Mouse (Mus musculus) CH12.LX (cell line): Measurements from ENCODE around the gene Ttc29. TPM values are rescaled to one million over a fixed set of nuclear protein-coding genes. Genes with fewer than 3 reads are reported as not detected.

ENCODE experiments used
- DNase-seq: peaks from one replicate; pipeline ENCODE4 v3.0.0-alpha.2; 2013; ENCODE audit errors: extremely low read depth
- H3K27ac ChIP-seq: 2 replicates; pipeline ENCODE4 v1.5.1; 2012; ENCODE audit warnings: low read depth, mild to moderate bottlenecking, control low read depth, moderate library complexity; ENCODE audit not compliant: insufficient read depth
- H3K27me3 ChIP-seq: replicated peaks from 2 replicates; pipeline ENCODE3; 2012; ENCODE audit warnings: inconsistent platforms
- H3K36me3 ChIP-seq, 2 experiments: replicated peaks in 1 of 2; 2 replicates each; pipeline versions ENCODE3 to v1.6.1; 2012; ENCODE audit warnings: inconsistent platforms in 1 of 2, low read length in 1 of 2, mild to moderate bottlenecking in 1 of 2, mixed read lengths in 1 of 2, moderate library complexity in 1 of 2; ENCODE audit not compliant: control insufficient read depth in 1 of 2, insufficient read depth in 1 of 2
- H3K4me1 ChIP-seq, 2 experiments: 2 replicates each; pipeline ENCODE4 v1.6.1; 2012; ENCODE audit warnings: inconsistent platforms in 1 of 2, moderate library complexity in 1 of 2; ENCODE audit not compliant: insufficient read depth in 2 of 2, control insufficient read depth in 1 of 2
- H3K4me2 ChIP-seq: 2 replicates; pipeline ENCODE4 v1.6.1; 2012; ENCODE audit warnings: low read depth, mild to moderate bottlenecking, control low read depth; ENCODE audit not compliant: poor library complexity, insufficient read depth, severe bottlenecking
- H3K4me3 ChIP-seq, 3 experiments: fragments of 150-350 bp in 1 of 3; sonication (generic) in 1 of 3; replicated peaks in 1 of 3; 2 replicates each; pipeline versions ENCODE3 to v1.5.1; 2011 to 2012; ENCODE audit warnings: low read depth in 2 of 3, low read length in 2 of 3, mild to moderate bottlenecking in 2 of 3, moderate library complexity in 2 of 3, control low read depth in 1 of 3, improper control_type of control experiment in 1 of 3, inconsistent platforms in 1 of 3, mixed read lengths in 1 of 3; ENCODE audit not compliant: poor library complexity in 1 of 3
- H3K79me2 ChIP-seq: replicated peaks from 2 replicates; pipeline ENCODE4 v1.6.1; 2012; ENCODE audit warnings: mild to moderate bottlenecking, moderate library complexity; ENCODE audit not compliant: control insufficient read depth, poor library complexity, insufficient read depth, severe bottlenecking; ENCODE audit errors: extremely low read depth
- H3K9ac ChIP-seq: 2 replicates; pipeline ENCODE4 v1.6.1; 2012; ENCODE audit warnings: low read depth, mild to moderate bottlenecking, control low read depth, moderate library complexity; ENCODE audit not compliant: insufficient read depth
- H3K9me3 ChIP-seq: replicated peaks from 2 replicates; pipeline ENCODE3; 2012; ENCODE audit warnings: low read length, inconsistent platforms, mixed read lengths
- CTCF ChIP-seq, 2 experiments: IDR thresholded peaks in 1 of 2; conservative IDR thresholded peaks in 1 of 2; 2 replicates each; pipeline ENCODE4 v1.5.1; 2011 to 2012; ENCODE audit warnings: low read depth in 2 of 2, low read length in 2 of 2, improper control_type of control experiment in 1 of 2, inconsistent platforms in 1 of 2, mild to moderate bottlenecking in 1 of 2, moderate library complexity in 1 of 2
- GABPA ChIP-seq: IDR thresholded peaks from 2 replicates; pipeline ENCODE4 v1.6.1; 2012; ENCODE audit warnings: low read depth, low read length, improper control_type of control experiment, inconsistent platforms; ENCODE audit not compliant: insufficient replicate concordance
- JUN ChIP-seq: IDR thresholded peaks from 2 replicates; pipeline ENCODE4 v1.6.1; 2011; ENCODE audit warnings: low read depth, mild to moderate bottlenecking, low read length, improper control_type of control experiment, moderate library complexity; ENCODE audit not compliant: insufficient read depth
- KAT2A ChIP-seq: IDR thresholded peaks from 2 replicates; pipeline ENCODE4 v1.6.1; 2012; ENCODE audit warnings: low read length, improper control_type of control experiment, inconsistent platforms; ENCODE audit not compliant: insufficient replicate concordance
- MAFK ChIP-seq: IDR thresholded peaks from 2 replicates; pipeline ENCODE4 v1.6.1; 2011; ENCODE audit warnings: low read length, improper control_type of control experiment; ENCODE audit not compliant: insufficient replicate concordance
- MAZ ChIP-seq: IDR thresholded peaks from 2 replicates; pipeline ENCODE4 v1.6.1; 2012; ENCODE audit warnings: low read depth, mild to moderate bottlenecking, inconsistent platforms, low read length, improper control_type of control experiment, moderate library complexity
- MEF2A ChIP-seq: IDR thresholded peaks from 2 replicates; pipeline ENCODE4 v1.6.1; 2014; ENCODE audit warnings: low read depth, mild to moderate bottlenecking, inconsistent platforms, low read length, improper control_type of control experiment, borderline replicate concordance
- MXI1 ChIP-seq: IDR thresholded peaks from 2 replicates; pipeline ENCODE4 v1.6.1; 2011; ENCODE audit warnings: mild to moderate bottlenecking, low read depth, low read length, improper control_type of control experiment
- NRF1 ChIP-seq: IDR thresholded peaks from 2 replicates; pipeline ENCODE4 v1.6.1; 2014; ENCODE audit warnings: low read depth, mild to moderate bottlenecking, inconsistent platforms, low read length, improper control_type of control experiment, moderate library complexity
- PAX5 ChIP-seq: IDR thresholded peaks from 2 replicates; pipeline ENCODE4 v1.6.1; 2012; ENCODE audit warnings: low read length, inconsistent platforms, mixed read lengths
- RCOR1 ChIP-seq: conservative IDR thresholded peaks from 2 replicates; pipeline ENCODE4 v1.6.1; 2012; ENCODE audit warnings: low read depth, mild to moderate bottlenecking, inconsistent platforms, low read length, improper control_type of control experiment
- SMC3 ChIP-seq: IDR thresholded peaks from 2 replicates; pipeline ENCODE4 v1.6.1; 2011; ENCODE audit warnings: low read depth, low read length, improper control_type of control experiment
- TBP ChIP-seq: conservative IDR thresholded peaks from 2 replicates; pipeline ENCODE4 v1.6.1; 2011; ENCODE audit warnings: low read depth, low read length, improper control_type of control experiment
- UBTF ChIP-seq: IDR thresholded peaks from 2 replicates; pipeline ENCODE4 v1.6.1; 2012; ENCODE audit warnings: low read depth, mild to moderate bottlenecking, inconsistent platforms, low read length, improper control_type of control experiment, moderate library complexity
- ZC3H11A ChIP-seq: IDR thresholded peaks from 2 replicates; pipeline ENCODE4 v1.6.1; 2012; ENCODE audit warnings: low read depth, mild to moderate bottlenecking, inconsistent platforms, low read length, improper control_type of control experiment
- ZKSCAN1 ChIP-seq: IDR thresholded peaks from 2 replicates; pipeline ENCODE4 v1.6.1; 2012; ENCODE audit warnings: low read depth, inconsistent platforms, low read length, improper control_type of control experiment, borderline replicate concordance
- ZNF384 ChIP-seq: IDR thresholded peaks from 2 replicates; pipeline ENCODE4 v1.6.1; 2012; ENCODE audit warnings: low read depth, low read length, improper control_type of control experiment, inconsistent platforms
- dilution Hi-C: fragments of 300-500 bp; cut with MboI; formaldehyde crosslinking; loops from 2 replicates; pipeline ENCODE4 v1.14.3; 2020; ENCODE audit warnings: low sequenced_read_pairs; ENCODE audit not compliant: extremely low pct_unique_long_range_greater_than_20kb, extremely low pct_ligation_motif_present
- in situ Hi-C: fragments of 300-500 bp; cut with MboI; formaldehyde crosslinking; loops from 3 replicates; pipeline ENCODE4 v1.14.3; 2019; ENCODE audit warnings: low sequenced_read_pairs, low pct_ligation_motif_present, low pct_unique_long_range_greater_than_20kb, mixed read lengths
- polyA plus RNA-seq: library from polyadenylated mRNA; unstranded; fragments of >175 nt; gene quantifications from 2 replicates; pipeline ENCODE4 v1.2.1, GENCODE M21; 2012; ENCODE audit warnings: low read depth; ENCODE audit not compliant: insufficient read length
- total RNA-seq, 2 experiments: library from RNA; depleted of rRNA; stranded (reverse); fragments of 300-350 nt in 1 of 2; fragments of >200 nt in 1 of 2; gene quantifications; 2 replicates each; pipeline ENCODE4 v1.2.3; 2012 to 2014

Gene Ttc29
- total and polyA plus RNA-seq, 3 experiments: not detected

DNA sequence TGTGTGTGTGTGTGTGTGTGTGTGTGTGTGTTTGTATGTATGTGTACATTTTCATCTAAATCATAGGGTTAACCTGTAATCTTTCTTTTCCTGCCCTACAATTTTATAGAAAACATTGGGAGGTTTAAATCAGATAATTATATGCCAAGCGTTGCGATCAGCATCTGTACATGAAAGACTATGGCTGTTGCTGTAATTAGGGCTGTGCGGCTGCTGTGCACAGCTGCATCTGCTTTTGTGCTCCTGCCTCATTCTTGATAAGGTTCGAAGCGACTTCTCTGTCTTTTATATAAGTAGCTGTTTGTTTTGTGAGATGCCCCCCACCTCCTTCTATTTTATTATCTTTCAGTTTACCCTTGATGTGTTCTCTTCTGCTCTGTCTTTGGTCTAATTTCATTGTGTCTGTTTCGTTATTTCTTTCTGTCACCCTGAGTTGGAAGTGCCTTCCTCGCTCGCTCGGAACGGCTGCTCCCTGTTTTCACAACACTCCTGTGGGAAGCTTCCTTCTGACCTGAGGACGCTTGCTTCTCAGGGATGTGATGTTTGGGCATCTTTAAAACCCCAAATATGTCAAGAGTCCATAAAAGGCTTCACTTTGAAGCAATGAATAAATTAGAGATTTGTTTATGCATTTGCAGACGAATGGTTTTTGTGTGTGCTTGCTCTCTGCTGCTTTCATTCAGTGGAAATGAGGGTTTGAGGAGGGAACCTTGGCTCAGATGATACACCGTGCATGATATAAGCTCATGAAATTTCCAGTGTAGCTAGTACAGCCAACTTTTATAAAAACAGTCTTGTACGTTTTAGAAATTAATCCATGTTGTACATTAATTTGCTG, 20.0 kb downstream of the Ttc29 start:
- H3K9me3 ChIP-seq: no peaks in the 10 kb centered on the region
- no peak overlapping the region for H3K9ac ChIP-seq
- H3K36me3 ChIP-seq: no peaks in the 10 kb centered on the region
- DNase-seq: no peak
- H3K27me3 ChIP-seq: no peaks in the 10 kb centered on the region
- dilution Hi-C loops (no loop called here), in situ Hi-C loops (no loop called here)
- H3K27ac ChIP-seq: no peak overlapping the region
- no peaks in the 10 kb centered on the region for H3K79me2 ChIP-seq
- TF ChIP-seq CTCF (conservative IDR thresholded peaks at IDR 0.05 in 1 of 2, IDR thresholded peaks at IDR 0.05 in 1 of 2; ENCODE audit: low read depth in 2 of 2, low read length in 2 of 2) (no peak), KAT2A (no peak), ZC3H11A (no peak), TBP (no peak), NRF1 (no peak), MAZ (no peak), RCOR1 (no peak), MEF2A (no peak), SMC3 (no peak), MXI1 (no peak), ZKSCAN1 (no peak), UBTF (no peak), MAFK (no peak), JUN (no peak)
- H3K4me1 ChIP-seq: peaks cover 2 to 3% of the 10 kb centered on the region in 2 experiments; a peak in 2 of 4 replicates
- no peak overlapping the region for H3K4me2 ChIP-seq
- H3K4me3 ChIP-seq: no peak overlapping the region

DNA sequence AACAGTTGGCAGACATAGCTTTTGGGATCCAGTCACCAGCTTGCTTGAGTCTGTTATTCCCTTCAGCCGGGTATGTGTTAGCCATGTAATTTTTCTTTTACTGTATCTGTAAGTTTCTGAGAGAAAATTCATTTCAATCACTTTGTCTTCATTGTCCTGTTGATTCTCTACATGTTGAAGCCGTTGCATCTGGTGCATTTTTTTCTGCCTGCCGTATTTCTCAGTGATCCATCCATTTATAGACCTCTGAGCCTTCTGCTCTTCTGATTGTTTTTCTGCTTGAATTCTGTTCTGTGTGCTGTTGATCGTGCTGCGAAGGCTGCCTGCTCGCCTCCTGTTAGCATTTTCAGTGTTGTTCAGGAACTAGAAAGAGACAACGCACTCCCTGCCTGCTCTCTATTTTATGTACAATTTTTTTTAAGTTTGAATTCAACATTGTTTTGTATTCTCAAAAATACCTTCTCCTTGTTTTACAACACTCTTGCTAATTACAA, 20.7 kb downstream of the Ttc29 start:
- Histone ChIP-seq H3K9ac (no peak overlapping the region), H3K27me3 (no peaks in the 10 kb centered on the region), H3K36me3 (no peaks in the 10 kb centered on the region), H3K27ac (no peak overlapping the region), H3K79me2 (no peaks in the 10 kb centered on the region), H3K4me1 (peaks cover 2 to 3% of the 10 kb centered on the region in 2 experiments; a peak in 2 of 4 replicates), H3K4me3 (no peak overlapping the region), H3K9me3 (no peaks in the 10 kb centered on the region), H3K4me2 (no peak overlapping the region)
- no peak for DNase-seq
- dilution Hi-C loops: no loop called here
- in situ Hi-C loops: no loop called here
- TF ChIP-seq ZNF384 (no peak), GABPA (no peak), PAX5 (no peak), CTCF (conservative IDR thresholded peaks at IDR 0.05 in 1 of 2, IDR thresholded peaks at IDR 0.05 in 1 of 2; ENCODE audit: low read depth in 2 of 2, low read length in 2 of 2) (no peak), UBTF (no peak)
